Mouse (Mus musculus) heart, embryonic 14.5 days (tissue): ENCODE results near the gene Smc1b. TPM values are rescaled to one million over a fixed set of nuclear protein-coding genes. Genes with fewer than 3 reads are reported as not detected.
A peak's percentile ranks its signal among the peaks of the same experiment; 100 is the strongest.

Experiments
- ATAC-seq: fragments of 200-750 bp; cut with Nextera tagmentation; 2 replicates; pipeline ENCODE4 v1.8.0; 2017; ENCODE audit warnings: low read depth, moderate TSS enrichment; ENCODE audit not compliant: insufficient number of reproducible peaks, insufficient read depth, low FRiP score
- H3K27ac ChIP-seq, 2 experiments: fragments of 200-500 bp in 1 of 2; fragments of 300-500 bp in 1 of 2; sonication (generic) in 1 of 2; replicated peaks in 1 of 2; 2 replicates each; pipeline ENCODE4 v1.5.1; 2012 to 2014; ENCODE audit warnings: low read depth in 2 of 2, low read length in 2 of 2, control low read depth in 1 of 2, mild to moderate bottlenecking in 1 of 2, mixed read lengths in 1 of 2; ENCODE audit not compliant: control insufficient read depth in 1 of 2, insufficient read depth in 1 of 2
- H3K27me3 ChIP-seq: fragments of 300-500 bp; sonication (generic); 2 replicates; pipeline ENCODE4 v1.6.1; 2014; ENCODE audit warnings: mild to moderate bottlenecking, low read length, control low read depth; ENCODE audit not compliant: control insufficient read depth, insufficient read depth
- H3K36me3 ChIP-seq: fragments of 300-500 bp; sonication (generic); 2 replicates; pipeline ENCODE4 v1.6.1; 2014; ENCODE audit warnings: mild to moderate bottlenecking, control low read depth, low read length, mixed read lengths; ENCODE audit not compliant: control insufficient read depth, insufficient read depth
- H3K4me1 ChIP-seq, 2 experiments: fragments of 200-500 bp in 1 of 2; fragments of 300-500 bp in 1 of 2; sonication (generic) in 1 of 2; 2 replicates each; pipeline ENCODE4 v1.6.1; 2012 to 2014; ENCODE audit warnings: low read length in 2 of 2, control low read depth in 1 of 2, mixed read lengths in 1 of 2; ENCODE audit not compliant: control insufficient read depth in 2 of 2, insufficient read depth in 2 of 2
- H3K4me2 ChIP-seq: fragments of 300-500 bp; sonication (generic); 2 replicates; pipeline ENCODE4 v1.6.1; 2014; ENCODE audit warnings: mild to moderate bottlenecking, low read length
- H3K4me3 ChIP-seq, 2 experiments: fragments of 200-500 bp in 1 of 2; fragments of 300-500 bp in 1 of 2; sonication (generic) in 1 of 2; 2 replicates each; pipeline ENCODE4 v1.5.1; 2012 to 2014; ENCODE audit warnings: low read length in 2 of 2, mild to moderate bottlenecking in 2 of 2, control low read depth in 1 of 2, low read depth in 1 of 2, moderate library complexity in 1 of 2; ENCODE audit not compliant: control insufficient read depth in 1 of 2, insufficient read depth in 1 of 2
- H3K9ac ChIP-seq: fragments of 300-500 bp; sonication (generic); 2 replicates; pipeline ENCODE4 v1.6.1; 2014; ENCODE audit warnings: mild to moderate bottlenecking, low read length
- H3K9me3 ChIP-seq: fragments of 300-500 bp; sonication (generic); 2 replicates; pipeline ENCODE4 v1.6.1; 2016; ENCODE audit warnings: low read length, control low read depth; ENCODE audit not compliant: control insufficient read depth
- WGBS: fragments of 180-500 bp; shearing (Covaris S2); extraction: QIAGEN DNeasy Blood & Tissue Kit; methylation state at CpG from one replicate; pipeline ENCODE4 v1.1.7; 2014; 5-methylcytosine and 5-hydroxymethylcytosine counted together
- polyA plus RNA-seq: library from polyadenylated mRNA; unstranded; fragments of >200 nt; fragmentation: Nextera tagmentation; extraction: Ambion mirVana; gene quantifications from 2 replicates; pipeline ENCODE4 v1.2.1, GENCODE M21; 2014

Gene Smc1b
- polyA plus RNA-seq, 1 experiment from 2014 or later, result 0.04 TPM

DNA sequence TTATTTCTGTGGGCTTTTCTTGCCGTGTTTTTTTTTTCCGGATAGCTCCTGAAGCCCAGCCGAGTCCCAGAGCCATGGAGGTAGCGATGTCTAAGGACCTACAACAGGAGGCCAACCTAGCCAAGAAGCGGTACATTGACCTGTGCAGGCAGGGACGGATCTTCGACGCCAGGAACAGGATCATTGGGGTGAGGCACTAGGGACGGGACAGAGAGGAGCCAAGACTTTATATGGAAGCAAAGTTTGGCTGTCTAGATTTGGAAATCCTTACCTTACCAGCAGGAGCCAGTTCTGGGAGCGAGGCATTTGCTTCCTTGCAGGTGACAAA, 393 bp upstream of the Smc1b start:
- Histone ChIP-seq H3K27ac (no peak overlapping the region), H3K4me1 (peaks cover 5 to 9% of the 10 kb centered on the region in 2 experiments; a peak in 2 of 4 replicates), H3K27me3 (peaks cover 16% of the 10 kb centered on the region), H3K9me3 (no peaks in the 10 kb centered on the region), H3K4me2 (peak overlapping the region; percentile 57), H3K4me3 (peak overlapping the region; percentile 12 to 17), H3K9ac (no peak overlapping the region), H3K36me3 (no peaks in the 10 kb centered on the region)
- 20% methylated on average over 10 of the region's 10 CpGs for WGBS
- ATAC-seq, result no peak

DNA sequence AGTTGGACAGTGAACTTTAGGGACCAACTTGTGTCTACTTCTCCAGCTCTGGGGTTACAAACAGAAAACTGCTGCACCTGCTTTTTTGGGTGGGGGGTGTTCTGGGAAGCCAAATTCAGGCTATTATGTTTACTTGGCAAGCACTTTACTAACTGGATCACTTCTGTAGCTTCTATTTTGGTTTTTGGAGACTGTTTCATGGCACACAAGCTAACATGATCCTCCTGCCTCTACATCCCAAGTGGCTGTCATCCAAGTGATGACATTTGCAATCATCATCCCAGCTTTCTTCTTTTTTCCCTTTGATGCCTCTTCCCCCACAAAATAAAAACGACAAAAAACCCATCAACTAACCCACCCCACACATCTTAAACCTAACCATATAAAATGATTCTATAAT, 46.1 kb downstream of the Smc1b start:
- Histone ChIP-seq H3K4me3 (no peak overlapping the region), H3K27me3 (no peaks in the 10 kb centered on the region), H3K4me1 (no peaks in the 10 kb centered on the region), H3K9ac (no peak overlapping the region), H3K9me3 (no peaks in the 10 kb centered on the region), H3K36me3 (no peaks in the 10 kb centered on the region), H3K4me2 (no peak overlapping the region), H3K27ac (no peak overlapping the region)
- no peak for ATAC-seq
- WGBS, result 35% methylated on average over 1 of the region's 1 CpGs

DNA sequence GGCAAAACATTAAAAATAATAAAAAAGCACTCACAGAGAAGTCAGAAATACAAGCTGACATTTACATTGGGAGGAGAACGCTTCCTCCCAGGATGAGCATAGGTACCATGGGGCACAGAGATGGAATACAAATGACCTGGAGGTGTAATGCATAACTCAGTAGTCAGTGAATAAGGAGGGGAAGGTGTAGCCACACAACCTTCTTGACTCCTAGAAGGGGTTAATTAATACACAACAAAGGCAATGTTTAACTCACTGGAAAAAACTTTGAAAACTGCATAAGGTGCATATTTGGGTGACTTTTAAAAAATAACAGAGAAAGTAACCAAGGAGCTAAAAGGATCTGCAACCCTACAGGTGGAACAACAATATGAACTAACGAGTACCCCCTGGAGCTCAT, 59.1 kb downstream of the Smc1b start:
- ATAC-seq, result no peak
- 83% methylated on average over 2 of the region's 2 CpGs for WGBS
- no peaks in the 10 kb centered on the region for H3K9me3 ChIP-seq

DNA sequence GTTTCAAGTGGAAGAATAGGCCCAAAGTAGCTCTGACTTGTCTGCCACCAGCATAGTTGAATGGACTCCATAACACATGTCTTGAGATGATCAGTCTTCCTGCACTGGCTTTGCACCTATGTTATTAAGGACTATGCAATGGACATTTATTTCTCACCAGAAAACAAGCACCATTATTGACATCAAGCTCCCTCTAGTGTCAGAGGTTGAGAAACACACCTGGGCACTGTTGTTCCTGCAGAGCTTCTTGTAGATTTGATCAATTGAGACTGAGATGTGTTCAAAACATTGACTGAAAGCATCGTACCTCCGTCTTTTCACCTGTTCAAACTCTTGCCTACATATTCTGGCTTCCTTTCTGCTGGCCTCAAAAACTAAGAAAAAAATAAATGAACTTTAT, 61.2 kb downstream of the Smc1b start:
- Histone ChIP-seq H3K4me2 (no peak overlapping the region), H3K9ac (no peak overlapping the region), H3K36me3 (no peaks in the 10 kb centered on the region), H3K4me3 (no peak overlapping the region), H3K4me1 (no peaks in the 10 kb centered on the region), H3K27ac (no peak overlapping the region), H3K27me3 (no peaks in the 10 kb centered on the region), H3K9me3 (no peaks in the 10 kb centered on the region)
- WGBS, result 26% methylated on average over 2 of the region's 2 CpGs
- no peak for ATAC-seq

More for the DNA sequence above, 59.1 kb downstream of the Smc1b start:
- Histone ChIP-seq H3K4me2 (no peak overlapping the region), H3K4me1 (no peaks in the 10 kb centered on the region), H3K36me3 (no peaks in the 10 kb centered on the region), H3K9ac (no peak overlapping the region), H3K4me3 (no peak overlapping the region), H3K27me3 (no peaks in the 10 kb centered on the region), H3K27ac (no peak overlapping the region)

DNA sequence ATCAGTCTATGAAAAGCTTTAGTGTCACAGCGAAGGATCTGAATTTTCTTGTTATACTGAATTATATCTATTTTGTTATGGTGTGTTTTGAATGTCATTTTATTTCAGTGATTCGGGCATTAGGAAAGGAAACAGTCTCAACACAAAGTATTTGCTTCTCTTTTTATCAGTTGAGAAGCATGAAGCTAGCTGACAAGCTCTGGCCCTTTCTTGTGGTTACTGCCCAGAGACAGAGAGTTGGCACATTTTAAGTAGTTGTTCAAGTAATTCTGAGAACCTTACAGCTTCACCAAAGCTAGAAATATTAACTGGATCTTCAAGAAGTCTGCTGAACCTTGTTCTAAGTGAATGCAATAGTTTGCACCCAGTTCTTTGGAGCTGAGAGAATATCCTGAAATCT, 68.3 kb downstream of the Smc1b start:
- Histone ChIP-seq H3K9me3 (no peaks in the 10 kb centered on the region), H3K9ac (no peak overlapping the region), H3K27me3 (no peaks in the 10 kb centered on the region), H3K4me2 (no peak overlapping the region), H3K4me3 (no peak overlapping the region), H3K27ac (no peak overlapping the region), H3K4me1 (no peaks in the 10 kb centered on the region), H3K36me3 (peaks cover 53% of the 10 kb centered on the region)
- ATAC-seq, result no peak
- WGBS, result 88% methylated on average over 2 of the region's 2 CpGs

DNA sequence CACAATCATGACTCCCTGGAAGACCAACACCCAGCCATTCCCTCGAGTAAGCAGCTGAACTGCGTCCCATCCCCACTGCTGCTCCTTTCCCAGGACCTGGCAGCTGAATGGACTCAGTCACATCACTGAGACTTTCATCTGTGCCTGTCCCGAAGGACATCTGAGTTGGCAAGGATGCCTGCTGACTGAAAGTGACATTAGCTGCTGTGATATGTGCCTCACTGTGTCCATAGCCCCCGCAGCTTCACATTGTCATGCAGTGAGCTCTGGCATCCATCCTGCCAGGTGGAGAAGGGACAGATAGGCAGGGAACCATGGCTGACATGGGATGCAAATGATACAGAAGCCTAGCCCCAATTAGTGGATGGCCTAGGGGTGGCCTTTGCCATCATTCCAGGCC, 76.6 kb downstream of the Smc1b start:
- 77% methylated on average over 4 of the region's 4 CpGs for WGBS
- H3K27me3 ChIP-seq, result no peaks in the 10 kb centered on the region

DNA sequence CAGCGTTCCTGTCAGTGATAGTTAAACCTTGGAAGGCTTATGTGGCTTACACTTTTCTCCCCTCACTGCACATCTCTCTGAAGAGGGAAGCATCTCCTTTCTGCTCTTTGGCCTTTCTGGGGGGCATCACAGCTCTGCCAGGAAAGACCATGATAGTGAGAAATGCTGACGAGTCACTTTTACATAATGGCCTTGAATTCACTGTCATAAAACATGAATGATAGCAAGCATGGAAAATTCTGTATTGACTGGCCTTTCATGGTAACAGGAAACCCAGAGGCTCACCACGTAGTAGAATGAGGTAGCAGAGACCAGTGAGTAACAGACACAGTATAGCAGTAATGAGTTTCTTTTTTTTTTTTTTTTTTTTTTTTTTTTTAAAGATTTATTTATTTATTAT, 77.7 kb downstream of the Smc1b start:
- no peak overlapping the region for H3K4me3 ChIP-seq
- H3K9ac ChIP-seq, result no peak overlapping the region
- no peak overlapping the region for H3K27ac ChIP-seq
- no peaks in the 10 kb centered on the region for H3K27me3 ChIP-seq
- no peak overlapping the region for H3K4me2 ChIP-seq
- no peaks in the 10 kb centered on the region for H3K9me3 ChIP-seq
- 90% methylated on average over 3 of the region's 3 CpGs for WGBS
- H3K36me3 ChIP-seq, result peaks cover 75% of the 10 kb centered on the region
- H3K4me1 ChIP-seq, result no peaks in the 10 kb centered on the region
- no peak for ATAC-seq

More for the DNA sequence above, 76.6 kb downstream of the Smc1b start:
- Histone ChIP-seq H3K27ac (no peak overlapping the region), H3K9ac (no peak overlapping the region), H3K4me2 (no peak overlapping the region), H3K4me3 (no peak overlapping the region), H3K4me1 (no peaks in the 10 kb centered on the region), H3K36me3 (peaks cover 74% of the 10 kb centered on the region), H3K9me3 (no peaks in the 10 kb centered on the region)
- ATAC-seq, result no peak

DNA sequence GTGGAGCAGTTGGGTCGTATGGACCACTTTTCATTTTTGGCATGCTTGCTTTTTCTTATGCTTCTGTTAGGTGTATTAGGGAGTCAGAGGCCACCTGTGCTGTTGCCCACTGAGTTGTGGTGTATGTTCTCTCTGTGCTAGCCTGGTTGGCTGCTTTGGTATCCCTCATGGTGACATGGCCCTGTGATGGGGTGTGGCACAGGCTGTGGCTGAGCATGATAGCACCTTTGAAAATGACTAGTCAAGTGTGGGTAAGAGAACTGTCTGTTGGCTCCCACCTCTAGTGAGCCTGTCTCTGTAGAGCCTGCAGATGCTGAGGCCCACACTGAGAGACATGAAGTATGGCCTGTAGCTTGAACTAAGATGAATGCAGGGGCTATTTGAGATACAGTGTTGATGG, 82.0 kb downstream of the Smc1b start:
- no peak overlapping the region for H3K4me3 ChIP-seq
- H3K9me3 ChIP-seq, result no peaks in the 10 kb centered on the region
- H3K27ac ChIP-seq, result no peak overlapping the region
- no peak for ATAC-seq
- H3K36me3 ChIP-seq, result peaks cover 88% of the 10 kb centered on the region
- H3K9ac ChIP-seq, result no peak overlapping the region
- H3K4me2 ChIP-seq, result no peak overlapping the region
- 93% methylated on average over 1 of the region's 1 CpGs for WGBS
- no peaks in the 10 kb centered on the region for H3K27me3 ChIP-seq
- no peaks in the 10 kb centered on the region for H3K4me1 ChIP-seq
